Mouse (Mus musculus) cerebellum, adult 11 months (tissue): ENCODE measurements around the gene Lrch4.
"Not testable (repeated sequence)": the region's sequence is repeated elsewhere in the genome, so short reads cannot be mapped to it uniquely, and the experiment has no call there.

Experiments
- DNase-seq: peaks from one replicate; pipeline ENCODE4 v3.0.0; 2022

Lrch4 gene

GRCm38 (mm10) chr5:137613550-137613949 lies 15.4 kb upstream of the Lrch4 start, which contains the start of gene Pcolce:
TSS of gene Pcolce (minus strand) at chr5:137613784.
- no peak for DNase-seq

- not testable (repeated sequence) for DNase-seq
Observed at GRCm38 (mm10) chr5:137614921-137615320, 14.0 kb upstream of the Lrch4 start.

GRCm38 (mm10) chr5:137615347-137615746 lies 13.6 kb upstream of the Lrch4 start:
- DNase-seq = no peak

GRCm38 (mm10) chr5:137623937-137624530 lies 4.9 kb upstream of the Lrch4 start:
- DNase-seq = no peak

GRCm38 (mm10) chr5:137627991-137628390 lies 930 bp upstream of the Lrch4 start:
- DNase-seq = no peak

GRCm38 (mm10) chr5:137629306-137629721 lies 393 bp downstream of the Lrch4 start:
- peak; percentile 68 for DNase-seq

GRCm38 (mm10) chr5:137629906-137630545 lies 1.1 kb downstream of the Lrch4 start:
- no peak for DNase-seq

GRCm38 (mm10) chr5:137630602-137631001 lies 1.7 kb downstream of the Lrch4 start:
- no peak for DNase-seq

GRCm38 (mm10) chr5:137631171-137631570 lies 2.2 kb downstream of the Lrch4 start:
- DNase-seq = no peak

GRCm38 (mm10) chr5:137631591-137631990 lies 2.7 kb downstream of the Lrch4 start:
- DNase-seq = no peak

GRCm38 (mm10) chr5:137633397-137634084 lies 4.6 kb downstream of the Lrch4 start:
- DNase-seq = no peak

GRCm38 (mm10) chr5:137639472-137639871 lies 10.6 kb downstream of the Lrch4 start:
- DNase-seq = no peak

GRCm38 (mm10) chr5:137641054-137641453 lies 12.1 kb downstream of the Lrch4 start, which contains the start of gene Sap25:
TSS of gene Sap25 (plus strand) at chr5:137641334.
- no peak for DNase-seq

- no peak for DNase-seq
Observed at GRCm38 (mm10) chr5:137642886-137643285, 14.0 kb downstream of the Lrch4 start.

- DNase-seq = no peak
Observed at GRCm38 (mm10) chr5:137644484-137644883, 15.6 kb downstream of the Lrch4 start.

- DNase-seq = no peak
Observed at GRCm38 (mm10) chr5:137645091-137645651, 16.2 kb downstream of the Lrch4 start.

GRCm38 (mm10) chr5:137645652-137646091 lies 16.8 kb downstream of the Lrch4 start, which contains the start of gene Irs3:
TSS of gene Irs3 (minus strand) at chr5:137645714.
- DNase-seq = no peak

- no peak for DNase-seq
Observed at GRCm38 (mm10) chr5:137647827-137648601, 19.1 kb downstream of the Lrch4 start.

- DNase-seq = no peak
Observed at GRCm38 (mm10) chr5:137649251-137649650, 20.3 kb downstream of the Lrch4 start.

GRCm38 (mm10) chr5:137649669-137650571 lies 21.0 kb downstream of the Lrch4 start:
- no peak for DNase-seq

GRCm38 (mm10) chr5:137652474-137652873 lies 23.6 kb downstream of the Lrch4 start:
- peak; percentile 71 for DNase-seq

- no peak for DNase-seq
Observed at GRCm38 (mm10) chr5:137653366-137653765, 24.4 kb downstream of the Lrch4 start.
